Mouse (Mus musculus) urinary bladder, postnatal 14 days (tissue): ENCODE data around the gene Chd2.
"Not testable (repeated sequence)": the region's sequence is repeated elsewhere in the genome, so short reads cannot be mapped to it uniquely, and the experiment has no call there.

Experiments
- DNase-seq: peaks from one replicate; pipeline ENCODE4 v3.0.0; 2021; ENCODE audit warnings: low spot score

Gene Chd2

GRCm38 (mm10) chr7:73541412-73542130 lies at the start of gene Chd2:
Gene Chd2 (minus strand): TSS chr7:73541830.
- DNase-seq = peak; percentile 62

- DNase-seq = no peak
Observed at GRCm38 (mm10) chr7:73590757-73591156, 49.1 kb upstream of the Chd2 start.

GRCm38 (mm10) chr7:73589208-73589771 lies 47.7 kb upstream of the Chd2 start:
- peak; percentile 81 for DNase-seq

GRCm38 (mm10) chr7:73588351-73588906 lies 46.8 kb upstream of the Chd2 start:
- peak; percentile 56 for DNase-seq

GRCm38 (mm10) chr7:73586717-73587116 lies 45.1 kb upstream of the Chd2 start:
- DNase-seq = no peak

- peak; percentile 52 for DNase-seq
Observed at GRCm38 (mm10) chr7:73586206-73586605, 44.6 kb upstream of the Chd2 start.

- DNase-seq = no peak
Observed at GRCm38 (mm10) chr7:73585114-73586032, 43.7 kb upstream of the Chd2 start.

- DNase-seq = peak; percentile 78
Observed at GRCm38 (mm10) chr7:73584009-73584995, 42.7 kb upstream of the Chd2 start.

GRCm38 (mm10) chr7:73583400-73583799 lies 41.8 kb upstream of the Chd2 start:
- DNase-seq = no peak

- no peak for DNase-seq
Observed at GRCm38 (mm10) chr7:73581836-73582375, 40.3 kb upstream of the Chd2 start.

- DNase-seq = no peak
Observed at GRCm38 (mm10) chr7:73579072-73579731, 37.6 kb upstream of the Chd2 start.

- no peak for DNase-seq
Observed at GRCm38 (mm10) chr7:73577888-73578421, 36.3 kb upstream of the Chd2 start.

GRCm38 (mm10) chr7:73576101-73576936 lies 34.7 kb upstream of the Chd2 start:
- no peak for DNase-seq

- no peak for DNase-seq
Observed at GRCm38 (mm10) chr7:73575257-73575656, 33.6 kb upstream of the Chd2 start.

- DNase-seq = not testable (repeated sequence)
Observed at GRCm38 (mm10) chr7:73574673-73575072, 33.0 kb upstream of the Chd2 start.

GRCm38 (mm10) chr7:73572571-73572970 lies 30.9 kb upstream of the Chd2 start:
- DNase-seq = no peak

GRCm38 (mm10) chr7:73568801-73569403 lies 27.3 kb upstream of the Chd2 start:
- DNase-seq = no peak

GRCm38 (mm10) chr7:73567754-73568161 lies 26.1 kb upstream of the Chd2 start:
- no peak for DNase-seq

GRCm38 (mm10) chr7:73564131-73564530 lies 22.5 kb upstream of the Chd2 start:
- DNase-seq = no peak
